Mouse (Mus musculus) neural tube, embryonic 13.5 days (tissue): ENCODE measurements around the gene Ccdc148. TPM values are rescaled to one million over a fixed set of nuclear protein-coding genes. Genes with fewer than 3 reads are reported as not detected.

Source experiments
- ATAC-seq: fragments of 200-750 bp; cut with Nextera tagmentation; 2 replicates; pipeline ENCODE4 v1.8.0; 2017; ENCODE audit warnings: low read depth, mild to moderate bottlenecking, moderate TSS enrichment, moderate library complexity
- H3K27ac ChIP-seq: fragments of 300-500 bp; sonication (generic); replicated peaks from 2 replicates; pipeline ENCODE4 v1.5.1; 2015; ENCODE audit warnings: moderate library complexity, mild to moderate bottlenecking, inconsistent platforms
- H3K27me3 ChIP-seq: fragments of 300-500 bp; sonication (generic); 2 replicates; pipeline ENCODE4 v1.6.1; 2015; ENCODE audit warnings: mild to moderate bottlenecking, inconsistent platforms
- H3K36me3 ChIP-seq: fragments of 300-500 bp; sonication (generic); 2 replicates; pipeline ENCODE4 v1.6.1; 2015; ENCODE audit warnings: mild to moderate bottlenecking, inconsistent platforms
- H3K4me1 ChIP-seq: fragments of 300-500 bp; sonication (generic); replicated peaks from 2 replicates; pipeline ENCODE4 v1.6.1; 2015; ENCODE audit warnings: inconsistent platforms
- H3K4me2 ChIP-seq: fragments of 300-500 bp; sonication (generic); 2 replicates; pipeline ENCODE4 v1.6.1; 2015; ENCODE audit warnings: inconsistent platforms, mild to moderate bottlenecking, moderate library complexity
- H3K4me3 ChIP-seq: fragments of 300-500 bp; sonication (generic); 2 replicates; pipeline ENCODE4 v1.5.1; 2015; ENCODE audit warnings: mild to moderate bottlenecking, inconsistent platforms
- H3K9ac ChIP-seq: fragments of 300-500 bp; sonication (generic); 2 replicates; pipeline ENCODE4 v1.6.1; 2015; ENCODE audit warnings: moderate library complexity, mild to moderate bottlenecking, inconsistent platforms
- H3K9me3 ChIP-seq: fragments of 300-500 bp; sonication (generic); 2 replicates; pipeline ENCODE4 v1.6.1; 2016; ENCODE audit warnings: inconsistent platforms
- whole genome bisulfite sequencing: fragments of 180-500 bp; shearing (Covaris S2); methylation state at CpG from one replicate; pipeline ENCODE4 v1.1.7; 2015; 5-methylcytosine and 5-hydroxymethylcytosine counted together
- polyA plus RNA-seq: library from polyadenylated mRNA; unstranded; fragments of >200 nt; fragmentation: Nextera tagmentation; extraction: Ambion mirVana; gene quantifications from 2 replicates; pipeline ENCODE4 v1.2.1, GENCODE M21; 2015

The Ccdc148 gene
- polyA plus RNA-seq, 1 experiment from 2014 or later = 3.9 TPM

DNA sequence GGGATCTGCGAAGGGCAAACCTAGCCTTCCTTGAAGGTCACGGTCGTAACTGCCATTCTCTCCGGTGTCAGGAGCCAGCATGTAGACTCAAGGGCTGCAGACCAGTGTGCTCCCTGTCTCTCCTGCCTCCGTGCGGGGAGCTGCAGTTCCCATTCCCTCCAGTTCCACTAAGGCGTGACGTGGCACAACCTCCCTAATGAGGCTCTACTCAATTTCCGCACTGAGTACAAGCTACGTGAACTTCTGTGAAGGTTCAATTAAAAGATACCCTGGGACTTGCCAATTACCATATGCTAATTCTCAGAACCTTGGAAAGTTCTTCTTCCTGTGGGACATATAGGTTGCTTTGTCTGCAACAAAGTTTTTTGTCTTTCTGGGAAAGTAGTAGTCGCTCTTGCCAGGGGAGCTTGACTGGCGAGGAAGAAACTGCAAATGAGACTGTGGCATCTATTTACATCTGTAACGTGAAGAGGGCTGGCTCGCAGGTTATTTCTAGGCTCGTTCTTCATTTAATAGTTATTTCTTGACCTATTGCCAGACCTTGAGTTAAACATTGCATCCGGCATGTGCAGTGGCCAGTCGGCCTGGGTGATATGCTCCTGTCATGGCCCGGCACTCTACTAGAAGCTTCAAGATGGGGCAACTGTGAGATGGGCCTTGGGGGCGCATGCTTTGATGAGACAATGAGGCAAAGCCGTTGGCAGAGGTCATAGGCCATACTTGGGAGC, 328.1 kb downstream of the Ccdc148 start:
- no peak for ATAC-seq
- H3K4me2 ChIP-seq = no peak overlapping the region
- H3K9ac ChIP-seq = no peak overlapping the region
- H3K27ac ChIP-seq = no peak overlapping the region
- no peaks in the 10 kb centered on the region for H3K36me3 ChIP-seq
- WGBS = 91% methylated on average over 20 of the region's 20 CpGs
- H3K9me3 ChIP-seq = no peaks in the 10 kb centered on the region
- no peaks in the 10 kb centered on the region for H3K27me3 ChIP-seq
- no peaks in the 10 kb centered on the region for H3K4me1 ChIP-seq
- H3K4me3 ChIP-seq = no peak overlapping the region

DNA sequence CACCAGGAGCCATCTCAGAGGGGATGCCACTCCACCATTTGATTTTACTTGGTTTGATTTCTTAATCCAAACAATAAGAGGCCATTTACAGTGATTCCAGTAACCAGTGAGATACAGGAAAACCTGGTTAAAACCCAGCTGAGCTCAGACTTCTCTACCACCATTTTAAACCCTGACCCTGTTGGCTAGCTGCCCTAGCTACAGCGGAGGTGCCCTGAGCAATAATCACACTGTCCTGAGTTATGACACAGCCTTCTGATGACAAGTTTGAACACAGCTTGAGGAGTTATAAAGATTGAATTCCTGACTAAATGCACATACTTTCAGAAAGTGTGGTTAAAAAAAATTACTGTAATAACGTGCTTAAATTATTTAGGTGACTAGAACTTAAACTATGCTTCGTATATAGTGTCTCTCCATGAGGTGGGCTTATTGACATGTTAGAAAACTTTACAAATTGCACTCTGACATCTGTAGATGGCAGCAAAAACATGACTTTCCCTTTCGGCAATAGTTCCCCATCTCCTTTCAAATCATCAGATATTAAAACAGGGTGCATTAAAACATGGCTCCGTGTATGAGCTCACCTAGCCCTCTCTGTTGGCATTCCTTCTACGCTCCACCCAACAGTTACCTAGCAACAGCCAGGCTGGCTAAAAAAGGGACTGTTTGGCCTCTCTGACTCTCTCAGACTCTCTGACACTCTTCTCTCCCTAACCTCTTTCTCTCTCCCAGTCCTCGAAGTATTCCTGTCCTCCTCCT, 330.3 kb downstream of the Ccdc148 start:
- no peaks in the 10 kb centered on the region for H3K36me3 ChIP-seq
- no peak overlapping the region for H3K9ac ChIP-seq
- H3K27me3 ChIP-seq = no peaks in the 10 kb centered on the region
- WGBS = 71% methylated on average over 7 of the region's 7 CpGs
- 0 out of 2 replicates have a peak, but pooled peaks have one; percentile 23 for ATAC-seq
- no peaks in the 10 kb centered on the region for H3K4me1 ChIP-seq
- H3K4me2 ChIP-seq = no peak overlapping the region
- no peak overlapping the region for H3K27ac ChIP-seq
- H3K9me3 ChIP-seq = no peaks in the 10 kb centered on the region
- no peak overlapping the region for H3K4me3 ChIP-seq

DNA sequence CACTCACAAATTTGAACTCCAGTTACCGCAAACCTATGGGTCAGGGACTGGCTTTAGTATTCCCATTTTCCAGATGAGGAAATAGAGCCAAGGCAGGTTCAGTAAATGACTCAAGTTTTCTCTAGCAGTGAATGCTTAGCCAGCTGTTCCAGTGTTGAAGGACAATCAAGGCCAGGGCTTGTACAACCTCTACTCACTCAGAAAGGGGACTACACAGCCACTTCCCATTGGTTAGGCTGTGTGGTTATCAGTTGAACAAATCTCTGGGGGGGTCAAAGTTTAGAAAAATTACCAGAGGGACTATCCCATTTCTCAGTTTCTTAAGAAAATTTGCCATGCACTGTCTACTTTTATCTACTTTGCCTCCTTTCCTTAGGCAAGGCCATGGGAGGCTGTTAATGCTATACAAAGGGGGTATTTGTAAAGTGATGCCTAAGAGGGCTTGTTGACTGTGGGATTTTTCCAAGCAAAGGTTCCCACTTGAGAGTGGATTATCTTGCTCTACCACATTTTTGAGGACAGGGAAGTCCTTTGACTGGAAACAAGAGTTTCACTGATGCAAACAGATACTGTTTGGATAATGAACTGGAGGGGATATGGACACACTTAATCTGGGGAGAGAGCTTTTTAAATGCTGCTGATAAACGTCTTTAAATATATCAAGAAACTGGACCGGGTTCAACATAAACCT, 331.4 kb downstream of the Ccdc148 start:
- Histone ChIP-seq H3K27ac (no peak overlapping the region), H3K36me3 (no peaks in the 10 kb centered on the region), H3K9me3 (no peaks in the 10 kb centered on the region), H3K4me1 (no peaks in the 10 kb centered on the region), H3K4me3 (no peak overlapping the region), H3K9ac (no peak overlapping the region), H3K27me3 (no peaks in the 10 kb centered on the region), H3K4me2 (no peak overlapping the region)
- WGBS = 84% methylated on average over 3 of the region's 3 CpGs
- no peak for ATAC-seq

DNA sequence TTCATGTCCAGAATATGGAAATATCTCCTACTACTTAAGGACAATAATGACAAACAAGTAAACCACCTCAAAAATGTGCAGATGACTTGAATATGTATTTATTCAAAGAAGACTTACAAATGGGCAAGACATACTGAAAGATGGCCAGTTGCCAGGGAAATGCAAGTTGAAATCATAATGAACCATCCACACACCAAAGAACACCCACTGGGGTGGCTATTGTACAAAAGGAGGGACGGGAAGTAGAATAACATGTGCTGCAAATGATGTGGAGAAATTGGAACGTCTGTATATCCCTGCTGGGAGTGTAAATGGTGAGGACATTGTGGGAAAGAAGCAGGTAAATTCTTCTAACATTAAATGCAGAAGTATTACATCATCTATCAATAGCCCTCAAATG, 347.5 kb downstream of the Ccdc148 start:
- no peaks in the 10 kb centered on the region for H3K36me3 ChIP-seq
- no peak overlapping the region for H3K4me2 ChIP-seq
- no peaks in the 10 kb centered on the region for H3K4me1 ChIP-seq
- ATAC-seq = no peak
- WGBS = 32% methylated on average over 2 of the region's 2 CpGs
- no peak overlapping the region for H3K27ac ChIP-seq
- H3K9me3 ChIP-seq = no peaks in the 10 kb centered on the region
- H3K4me3 ChIP-seq = no peak overlapping the region
- H3K9ac ChIP-seq = no peak overlapping the region
- H3K27me3 ChIP-seq = no peaks in the 10 kb centered on the region

DNA sequence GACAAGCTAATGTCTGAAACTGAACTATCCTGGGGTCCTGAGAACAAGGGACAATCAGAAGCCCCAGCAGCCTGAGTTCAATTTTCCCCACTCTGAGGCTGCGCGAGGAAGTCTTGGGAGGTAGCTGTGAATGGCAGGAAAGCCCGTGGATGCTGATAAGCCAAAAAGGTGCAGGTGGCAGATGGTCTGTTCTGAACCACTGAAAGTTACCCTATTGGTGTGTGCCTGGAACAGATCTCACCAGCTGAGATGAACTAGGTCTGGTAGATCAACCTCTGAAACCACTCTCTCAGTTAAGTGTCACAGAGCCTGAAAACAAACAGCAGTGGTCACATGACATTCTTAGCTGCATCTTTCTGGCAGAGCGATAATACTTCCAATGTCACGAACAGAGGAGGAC, 360.9 kb downstream of the Ccdc148 start:
- 88% methylated on average over 5 of the region's 5 CpGs for WGBS
- H3K27ac ChIP-seq = no peak overlapping the region

DNA sequence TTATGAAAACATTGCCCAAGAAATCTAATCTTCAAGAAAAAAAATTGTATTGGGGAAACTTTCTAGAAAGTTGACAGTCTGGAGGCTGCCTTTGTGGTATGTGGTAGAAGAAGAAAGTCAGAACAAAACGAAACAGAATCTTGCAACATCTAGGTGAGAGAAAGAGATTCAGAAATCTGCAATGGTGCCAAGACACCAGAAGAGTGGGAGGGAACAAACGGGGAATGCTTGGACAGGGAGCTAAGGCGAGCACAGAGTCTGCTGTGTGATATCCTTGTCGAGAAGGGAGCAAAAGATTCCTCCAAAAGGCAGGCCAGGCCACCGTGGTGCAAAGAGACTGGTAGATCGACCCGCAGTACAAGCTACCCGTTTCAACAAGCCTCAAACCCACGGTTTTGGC, 361.4 kb downstream of the Ccdc148 start:
- H3K36me3 ChIP-seq = no peaks in the 10 kb centered on the region

More for the DNA sequence above, 360.9 kb downstream of the Ccdc148 start:
- no peak overlapping the region for H3K9ac ChIP-seq
- ATAC-seq = no peak
- no peak overlapping the region for H3K4me2 ChIP-seq
- no peaks in the 10 kb centered on the region for H3K27me3 ChIP-seq
- no peaks in the 10 kb centered on the region for H3K36me3 ChIP-seq
- no peaks in the 10 kb centered on the region for H3K9me3 ChIP-seq
- 0 out of 2 replicates have a peak, but pooled peaks cover 2% of the 10 kb centered on the region for H3K4me1 ChIP-seq
- no peak overlapping the region for H3K4me3 ChIP-seq

DNA sequence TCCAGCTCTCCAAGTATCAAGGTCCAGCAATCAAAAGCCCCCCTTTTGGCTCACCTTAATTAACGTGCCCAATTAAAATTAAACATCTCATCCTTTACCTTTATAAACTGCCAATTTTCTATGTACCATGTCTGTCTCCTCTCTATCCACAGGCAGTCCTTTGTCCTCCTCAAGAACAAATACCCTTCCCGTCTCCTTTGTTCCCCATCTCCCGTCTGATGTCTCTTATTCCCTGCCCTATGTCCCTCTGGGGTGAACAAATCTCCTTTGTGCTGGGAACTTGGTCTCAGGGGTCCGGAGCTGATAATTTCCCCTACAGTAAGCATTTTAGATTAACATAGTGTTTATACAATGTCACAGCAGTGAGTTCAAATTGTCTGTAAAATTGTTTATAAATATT, 363.0 kb downstream of the Ccdc148 start:
- Histone ChIP-seq H3K9ac (no peak overlapping the region), H3K36me3 (no peaks in the 10 kb centered on the region), H3K4me2 (no peak overlapping the region), H3K4me1 (0 out of 2 replicates have a peak, but pooled peaks cover 2% of the 10 kb centered on the region), H3K4me3 (no peak overlapping the region), H3K9me3 (no peaks in the 10 kb centered on the region), H3K27me3 (no peaks in the 10 kb centered on the region), H3K27ac (no peak overlapping the region)
- 26% methylated on average over 4 of the region's 4 CpGs for WGBS
- no peak for ATAC-seq

More for the DNA sequence above, 361.4 kb downstream of the Ccdc148 start:
- 0 out of 2 replicates have a peak, but pooled peaks cover 2% of the 10 kb centered on the region for H3K4me1 ChIP-seq
- H3K27me3 ChIP-seq = no peaks in the 10 kb centered on the region
- H3K27ac ChIP-seq = no peak overlapping the region
- no peak overlapping the region for H3K4me3 ChIP-seq
- no peak overlapping the region for H3K9ac ChIP-seq
- WGBS = 91% methylated on average over 9 of the region's 9 CpGs
- H3K9me3 ChIP-seq = no peaks in the 10 kb centered on the region
- no peak overlapping the region for H3K4me2 ChIP-seq
- no peak for ATAC-seq

DNA sequence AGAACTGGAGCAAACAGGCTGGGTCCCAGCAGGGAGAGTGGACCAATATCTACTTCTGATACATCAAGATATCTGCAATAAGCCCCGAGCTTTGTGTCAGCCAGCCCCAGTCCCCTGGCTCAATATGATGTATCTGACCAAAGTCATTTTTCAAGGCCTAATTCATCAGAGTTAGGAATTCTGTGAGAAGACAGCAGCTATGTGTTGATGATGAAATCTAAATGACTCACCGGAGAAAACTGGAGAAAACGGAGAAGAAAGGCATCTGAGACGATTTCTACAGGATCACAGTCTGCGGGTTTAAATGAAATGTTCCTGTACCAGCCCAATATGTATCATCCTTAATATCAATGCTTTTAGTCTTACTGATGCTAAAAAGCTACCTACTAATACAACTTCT, 365.1 kb downstream of the Ccdc148 start:
- ATAC-seq = no peak
- H3K9me3 ChIP-seq = no peaks in the 10 kb centered on the region
- no peaks in the 10 kb centered on the region for H3K36me3 ChIP-seq
- no peaks in the 10 kb centered on the region for H3K27me3 ChIP-seq
- no peak overlapping the region for H3K4me2 ChIP-seq
- H3K4me3 ChIP-seq = no peak overlapping the region
- WGBS = 93% methylated on average over 5 of the region's 5 CpGs
- H3K9ac ChIP-seq = no peak overlapping the region
- H3K27ac ChIP-seq = no peak overlapping the region
- 0 out of 2 replicates have a peak, but pooled peaks cover 2% of the 10 kb centered on the region for H3K4me1 ChIP-seq

DNA sequence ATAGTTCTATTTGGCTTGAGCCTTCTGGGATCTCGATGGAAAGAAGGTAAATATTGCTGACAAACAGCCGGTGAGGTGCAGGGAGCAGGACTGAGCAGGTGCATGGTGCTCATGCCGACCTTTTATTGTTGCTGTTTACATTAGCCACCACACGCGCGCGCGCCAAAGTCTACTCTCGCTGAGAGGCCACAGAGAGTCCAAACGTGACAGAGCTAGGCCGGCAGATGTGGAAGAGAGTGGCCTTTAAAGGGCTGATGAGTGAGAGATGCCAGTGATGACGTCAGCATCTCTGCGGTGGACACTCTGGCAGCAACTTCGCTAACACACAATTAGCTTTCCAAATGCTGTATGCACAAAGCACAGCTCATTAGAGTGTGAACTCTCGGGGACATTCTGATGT, 366.0 kb downstream of the Ccdc148 start:
- Histone ChIP-seq H3K9me3 (no peaks in the 10 kb centered on the region), H3K4me1 (0 out of 2 replicates have a peak, but pooled peaks cover 2% of the 10 kb centered on the region), H3K9ac (no peak overlapping the region), H3K4me2 (no peak overlapping the region), H3K36me3 (no peaks in the 10 kb centered on the region), H3K27ac (no peak overlapping the region), H3K27me3 (no peaks in the 10 kb centered on the region), H3K4me3 (no peak overlapping the region)
- ATAC-seq = no peak
- WGBS = 90% methylated on average over 15 of the region's 15 CpGs

DNA sequence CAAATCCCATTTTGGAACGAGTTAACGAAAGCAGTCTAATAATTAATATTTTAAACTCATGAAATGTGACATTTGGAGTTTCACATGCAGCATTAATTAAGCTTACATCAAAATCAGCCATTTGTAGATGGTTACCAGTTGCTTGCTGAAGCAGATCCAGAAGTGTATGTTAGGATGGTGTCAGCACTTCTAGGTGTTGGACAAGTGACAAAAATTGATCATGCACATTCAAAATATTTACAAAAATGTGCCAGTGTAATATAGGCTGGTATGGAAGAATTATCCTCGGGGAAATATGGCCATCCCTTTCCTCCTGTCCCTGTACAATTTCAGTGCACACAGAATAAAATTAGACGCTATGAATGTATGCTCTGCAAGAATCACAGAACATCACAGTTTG, 370.1 kb downstream of the Ccdc148 start:
- Histone ChIP-seq H3K4me3 (no peak overlapping the region), H3K27ac (no peak overlapping the region)
- WGBS = 86% methylated on average over 4 of the region's 4 CpGs

DNA sequence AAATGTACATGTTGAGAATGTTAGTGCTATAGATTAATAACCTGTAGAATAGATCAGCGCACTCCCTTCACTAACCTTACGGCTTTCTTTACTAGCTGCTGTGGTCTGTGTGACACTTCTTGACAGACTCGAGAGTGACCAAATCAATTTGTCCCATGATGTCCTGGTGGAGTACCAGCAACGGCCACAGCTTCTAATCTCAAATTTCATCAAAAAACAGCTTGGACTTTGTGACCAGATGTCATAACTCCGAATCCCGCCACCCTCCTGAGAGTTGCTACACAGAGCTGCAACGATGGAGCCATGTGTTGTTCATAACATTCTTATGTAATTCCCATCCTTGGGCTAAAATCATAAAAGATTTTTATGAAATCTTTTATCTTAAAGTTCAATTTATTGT, 370.5 kb downstream of the Ccdc148 start:
- 87% methylated on average over 7 of the region's 7 CpGs for WGBS
- no peak overlapping the region for H3K4me2 ChIP-seq
- no peak for ATAC-seq
- no peaks in the 10 kb centered on the region for H3K4me1 ChIP-seq
- no peaks in the 10 kb centered on the region for H3K9me3 ChIP-seq
- H3K4me3 ChIP-seq = no peak overlapping the region
- H3K9ac ChIP-seq = no peak overlapping the region
- H3K27me3 ChIP-seq = no peaks in the 10 kb centered on the region
- H3K27ac ChIP-seq = no peak overlapping the region
- H3K36me3 ChIP-seq = no peaks in the 10 kb centered on the region

More for the DNA sequence above, 370.1 kb downstream of the Ccdc148 start:
- Histone ChIP-seq H3K4me2 (no peak overlapping the region), H3K4me1 (no peaks in the 10 kb centered on the region), H3K9me3 (no peaks in the 10 kb centered on the region), H3K27me3 (no peaks in the 10 kb centered on the region), H3K36me3 (no peaks in the 10 kb centered on the region), H3K9ac (no peak overlapping the region)
- ATAC-seq = no peak

DNA sequence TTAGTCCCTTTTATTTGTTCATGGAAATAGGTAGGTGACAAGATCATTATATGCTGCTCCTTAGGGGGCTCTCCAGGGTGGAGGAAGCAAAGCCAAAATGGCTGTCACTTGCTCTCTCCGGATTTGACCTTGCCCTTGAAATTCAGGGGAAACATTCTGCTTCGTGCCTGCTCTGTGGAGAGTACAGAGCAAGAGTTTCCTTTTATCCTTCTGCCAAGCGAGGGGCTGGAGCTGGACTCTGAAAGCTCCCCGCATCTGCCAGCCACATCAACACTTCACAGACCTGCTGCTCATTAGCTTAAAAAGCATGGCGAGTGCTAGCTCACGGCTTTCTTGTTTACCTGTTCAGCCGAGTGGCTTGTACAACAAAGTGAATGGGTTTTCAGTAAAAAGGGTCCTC, 373.1 kb downstream of the Ccdc148 start:
- no peak overlapping the region for H3K27ac ChIP-seq
- H3K9ac ChIP-seq = no peak overlapping the region
- H3K4me2 ChIP-seq = no peak overlapping the region
- no peaks in the 10 kb centered on the region for H3K4me1 ChIP-seq
- H3K36me3 ChIP-seq = no peaks in the 10 kb centered on the region
- H3K27me3 ChIP-seq = no peaks in the 10 kb centered on the region
- no peak for ATAC-seq
- 61% methylated on average over 7 of the region's 7 CpGs for WGBS
- H3K9me3 ChIP-seq = no peaks in the 10 kb centered on the region
- no peak overlapping the region for H3K4me3 ChIP-seq
